Mouse (Mus musculus) neural tube, embryonic 11.5 days (tissue): ENCODE measurements around the gene Coq4. TPM values are rescaled to one million over a fixed set of nuclear protein-coding genes. Genes with fewer than 3 reads are reported as not detected.

Source experiments
- microRNA-seq: library from miRNA; unstranded; fragments of <30 nt; microRNA quantifications from one replicate; pipeline ENCODE4, GENCODE M21; 2016
- polyA plus RNA-seq: library from polyadenylated mRNA; unstranded; fragments of >200 nt; fragmentation: Nextera tagmentation; extraction: Ambion mirVana; gene quantifications from 2 replicates; pipeline ENCODE4 v1.2.1, GENCODE M21; 2014

Coq4 gene
- polyA plus RNA-seq, 1 experiment from 2014 or later, result 46.6 TPM

Small RNA genes within 50 kb of the gene (microRNA-seq; reads per million reads assigned to microRNA genes)
- not detected for gene Mir219a-2
- gene Mir219b, result not detected

Other genes starting within 250 kb of the Coq4 start
- gene Rapgef1, start 167.8 kb upstream of the Coq4 start, polyA plus RNA-seq, result 21.3 and 23.5 TPM in 2 replicates
- not detected in 2 replicates for gene Gm13420, start 35.8 kb upstream of the Coq4 start, polyA plus RNA-seq
- gene Gm13547, start 28.2 kb upstream of the Coq4 start, polyA plus RNA-seq, result not detected in 2 replicates
- 31.4 and 33.9 TPM in 2 replicates for gene Trub2, start 1.0 kb downstream of the Coq4 start, polyA plus RNA-seq
- 20.5 and 20.8 TPM in 2 replicates for gene Slc27a4, start 15.1 kb downstream of the Coq4 start, polyA plus RNA-seq
- gene Urm1, start 32.6 kb downstream of the Coq4 start, polyA plus RNA-seq, result 21.9 and 23.9 TPM in 2 replicates
- 17.5 and 20.2 TPM in 2 replicates for gene Cercam, start 81.7 kb downstream of the Coq4 start, polyA plus RNA-seq
- 74.6 and 78.9 TPM in 2 replicates for gene Odf2, start 101.7 kb downstream of the Coq4 start, polyA plus RNA-seq
- 61.5 and 71.3 TPM in 2 replicates for gene Gle1, start 147.9 kb downstream of the Coq4 start, polyA plus RNA-seq
- 194 and 196 TPM in 2 replicates for gene Sptan1, start 178.1 kb downstream of the Coq4 start, polyA plus RNA-seq